Mouse (Mus musculus) c-Kit-positive CD71-positive TER-119-negative erythroid progenitor cells, embryonic 14.5 days (primary cell): ENCODE results near the gene Zfp354b.

Experiments
- DNase-seq: peaks from one replicate; pipeline ENCODE4 v3.0.0-alpha.2; 2013; ENCODE audit warnings: low read depth

Zfp354b gene

DNA sequence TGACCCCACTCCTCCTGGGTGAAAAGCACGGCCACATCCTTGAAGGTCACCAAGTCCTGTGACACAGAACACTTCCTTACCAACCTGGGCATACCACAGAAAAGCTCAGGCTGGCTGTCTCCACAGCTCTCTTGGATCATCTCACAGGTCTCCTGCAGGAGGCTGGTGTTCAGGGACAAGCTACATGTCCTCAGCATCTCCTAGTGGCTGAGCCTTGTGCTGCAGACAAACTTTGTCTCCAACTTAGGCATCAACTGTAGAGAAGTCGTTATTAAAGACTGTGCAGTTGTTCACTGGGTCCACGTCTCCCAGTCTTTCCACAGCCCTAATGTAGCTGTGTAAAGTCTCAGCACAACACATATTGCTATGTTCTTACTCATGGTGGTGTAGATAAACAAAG lies 47.7 kb downstream of the Zfp354b start:
- no peak for DNase-seq

DNA sequence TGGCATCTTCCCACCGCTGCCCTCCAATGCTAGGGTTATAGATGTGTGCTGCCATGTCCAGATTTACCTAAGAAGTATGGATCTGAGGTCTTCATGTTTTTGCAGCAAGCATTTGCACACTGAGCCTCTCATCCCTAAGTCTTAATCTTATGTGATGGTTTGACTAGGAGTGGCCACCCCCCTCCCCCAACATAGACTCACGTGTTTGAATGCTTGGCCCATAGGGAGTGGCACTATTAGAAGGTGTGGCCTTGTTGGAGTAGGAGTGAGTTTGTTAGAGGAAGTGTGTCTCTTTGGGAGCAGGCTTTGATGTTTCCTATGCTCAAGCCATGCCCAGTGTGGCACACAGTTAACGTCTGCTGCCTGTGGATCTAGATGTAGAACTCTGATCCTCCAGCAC lies 52.8 kb downstream of the Zfp354b start:
- no peak for DNase-seq
